ENCODE assay signal across 18 mouse cellular contexts in genomic region chr13:58443326-58443725, GRCm38 (mm10). TPM values are rescaled to one million over a fixed set of nuclear protein-coding genes. Genes with fewer than 3 reads are reported as not detected.
DNase-seq lines count a peak whose midpoint lies in the region; ATAC-seq lines count a peak whose summit lies in the region.
"Had no signal": no experiment of that assay in that cellular context is flagged by ENCODE, and none has a peak within 500 bp of the region (broad histone marks: within the 10 kb centered on the region; RNA-seq: fewer than 3 reads in every experiment).

No protein-coding gene starts in this region.

- 66% methylated on average over 4 of the region's 4 CpGs for WGBS in midbrain, embryonic 11.5 days
- 70% methylated on average over 4 of the region's 4 CpGs for WGBS in midbrain, embryonic 13.5 days

- peak; percentile 21 for DNase-seq in embryo, embryonic 10 days (ENCODE audit: low spot score)
- DNase-seq in embryo, embryonic 11 days: no peak
- peak; percentile 65 for DNase-seq in midbrain, embryonic 11.5 days (ENCODE audit: low spot score, missing footprints)
- DNase-seq in splenic B cell, adult 2 months (ENCODE audit: low read depth, low spot score): peak; percentile 43
- no peak for DNase-seq in right cerebral cortex, adult 2 months (ENCODE audit: low spot score in 2 of 2)
- DNase-seq: adrenal gland, postnatal 14 days; cerebellum, adult 11-12 months; cerebellum, adult 9-10 months; cerebellum, postnatal 25 days; gastrocnemius, postnatal 14 days had no signal

- no peaks in the 10 kb centered on the region for H3K27me3 ChIP-seq in midbrain, embryonic 11.5 days (ENCODE audit: control insufficient read depth, insufficient read depth, low read length)
- H3K27me3 ChIP-seq in midbrain, embryonic 13.5 days: no peaks in the 10 kb centered on the region
- no peaks in the 10 kb centered on the region for H3K27me3 ChIP-seq in splenic B cell, adult 2 months (ENCODE audit: control insufficient read depth, insufficient read depth, low read length, poor library complexity, severe bottlenecking)
- H3K27me3 ChIP-seq: embryonic facial prominence, embryonic 15.5 days had no signal

- no peak overlapping the region for H3K4me2 ChIP-seq in midbrain, embryonic 11.5 days
- no peak overlapping the region for H3K4me2 ChIP-seq in midbrain, embryonic 13.5 days (replicated peaks)
- H3K4me2 ChIP-seq: embryonic facial prominence, embryonic 15.5 days; forebrain, embryonic 12.5 days; heart, embryonic 12.5 days had no signal

- H3K9me3 ChIP-seq in midbrain, embryonic 11.5 days (ENCODE audit: control insufficient read depth, low read length): no peaks in the 10 kb centered on the region
- no peaks in the 10 kb centered on the region for H3K9me3 ChIP-seq in midbrain, embryonic 13.5 days
- H3K9me3 ChIP-seq: embryonic facial prominence, embryonic 15.5 days; forebrain, embryonic 12.5 days; heart, embryonic 12.5 days had no signal

- H3K4me1 ChIP-seq in midbrain, embryonic 11.5 days (ENCODE audit: control insufficient read depth, insufficient read depth, low read length): 0 out of 2 replicates have a peak, but pooled peaks cover 2% of the 10 kb centered on the region
- no peaks in the 10 kb centered on the region; the same call in 1 of the 2 replicates for H3K4me1 ChIP-seq in midbrain, embryonic 13.5 days (replicated peaks)

- ATAC-seq in midbrain, embryonic 11.5 days (ENCODE audit: low FRiP score): no peak
- ATAC-seq in midbrain, embryonic 13.5 days: no peak
- 0 out of 2 replicates have a peak, but pooled peaks have one; percentile 16 for ATAC-seq in common myeloid progenitor, adult 5-6 weeks (replicated peaks; ENCODE audit: low read depth, poor library complexity, severe bottlenecking)
- ATAC-seq: forebrain, embryonic 16.5 days; Patski had no signal

- H3K9ac ChIP-seq in midbrain, embryonic 11.5 days (ENCODE audit: low read length): no peak overlapping the region
- H3K9ac ChIP-seq in midbrain, embryonic 13.5 days (replicated peaks): no peak overlapping the region
- H3K9ac ChIP-seq: embryonic facial prominence, embryonic 15.5 days; forebrain, embryonic 12.5 days; heart, embryonic 12.5 days had no signal

- H3K27ac ChIP-seq in midbrain, embryonic 11.5 days (ENCODE audit: low read depth, low read length): no peak overlapping the region
- H3K27ac ChIP-seq in midbrain, embryonic 13.5 days: no peak overlapping the region
- H3K27ac ChIP-seq: embryonic facial prominence, embryonic 15.5 days; forebrain, embryonic 12.5 days had no signal

- H3K36me3 ChIP-seq in midbrain, embryonic 11.5 days (ENCODE audit: control insufficient read depth, insufficient read depth, low read length): no peaks in the 10 kb centered on the region
- no peaks in the 10 kb centered on the region for H3K36me3 ChIP-seq in midbrain, embryonic 13.5 days
- H3K36me3 ChIP-seq in splenic B cell, adult 2 months (ENCODE audit: control insufficient read depth, insufficient read depth, low read length, poor library complexity, severe bottlenecking): no peaks in the 10 kb centered on the region
- H3K36me3 ChIP-seq: embryonic facial prominence, embryonic 15.5 days; forebrain, embryonic 12.5 days; heart, embryonic 12.5 days had no signal

- no peak overlapping the region for H3K4me3 ChIP-seq in midbrain, embryonic 11.5 days (ENCODE audit: low read depth, low read length)
- H3K4me3 ChIP-seq in midbrain, embryonic 13.5 days (replicated peaks): no peak overlapping the region
- H3K4me3 ChIP-seq: embryonic facial prominence, embryonic 15.5 days; erythroblast, embryonic 14.5 days; forebrain, embryonic 12.5 days; heart, embryonic 12.5 days had no signal

RNA-seq across cellular contexts. Expression of gene Hnrnpk, which starts 40.2 kb away (rescaled TPM):
- 2,649 and 2,712 TPM in 2 replicates for polyA plus RNA-seq in midbrain, embryonic 11.5 days (2014; fragmentation: Nextera tagmentation; extraction: Ambion mirVana)
- 1,943 and 2,055 TPM in 2 replicates for polyA plus RNA-seq in midbrain, embryonic 13.5 days (2015; fragmentation: Nextera tagmentation; extraction: Ambion mirVana)
- total RNA-seq in common myeloid progenitor, adult 5-6 weeks (2017): 2,083 and 2,160 TPM in 2 replicates

RNA-seq across cellular contexts. Expression of gene Rmi1, which starts 41.3 kb away (rescaled TPM):
- 34.1 and 36.6 TPM in 2 replicates for polyA plus RNA-seq in midbrain, embryonic 11.5 days (2014; fragmentation: Nextera tagmentation; extraction: Ambion mirVana)
- 23.4 and 26.0 TPM in 2 replicates for polyA plus RNA-seq in midbrain, embryonic 13.5 days (2015; fragmentation: Nextera tagmentation; extraction: Ambion mirVana)
- 22.6 and 31.9 TPM in 2 replicates for total RNA-seq in common myeloid progenitor, adult 5-6 weeks (2017)

RNA-seq across cellular contexts. Expression of gene 2210016F16Rik, which starts 58.3 kb away (rescaled TPM):
- 31.1 and 34.9 TPM in 2 replicates for polyA plus RNA-seq in midbrain, embryonic 11.5 days (2014; fragmentation: Nextera tagmentation; extraction: Ambion mirVana)
- 23.6 and 24.0 TPM in 2 replicates for polyA plus RNA-seq in midbrain, embryonic 13.5 days (2015; fragmentation: Nextera tagmentation; extraction: Ambion mirVana)
- 10.2 and 14.8 TPM in 2 replicates for total RNA-seq in common myeloid progenitor, adult 5-6 weeks (2017)

Comparison
In these comparisons a context has a peak if more than half of its experiments do, and no peak if none do; other contexts are left out.
1. DNase-seq: peak in embryo, embryonic 10 days (single experiment), midbrain, embryonic 11.5 days (single experiment) and splenic B cell, adult 2 months (single experiment); none in embryo, embryonic 11 days (single experiment) and right cerebral cortex, adult 2 months (0 of 2).